Mouse (Mus musculus) cerebellum, postnatal 14 days (tissue): ENCODE data around the gene Serping1.
"Not testable (repeated sequence)": the region's sequence is repeated elsewhere in the genome, so short reads cannot be mapped to it uniquely, and the experiment has no call there.

Experiments
- DNase-seq, 2 experiments: peaks; one replicate each; pipeline ENCODE4 v3.0.0; 2021; ENCODE audit warnings: mixed read lengths in 2 of 2

Gene Serping1

GRCm38 (mm10) chr2:84775241-84775640, at the start of gene Serping1:
Gene Serping1 (minus strand): TSS chr2:84775444.
- DNase-seq: peak; percentile 17 to 25

- no peak for DNase-seq
These were observed 48.0 kb upstream of the Serping1 start for GRCm38 (mm10) chr2:84823237-84823636.

GRCm38 (mm10) chr2:84822552-84822951, 47.3 kb upstream of the Serping1 start, which contains the start of gene Smtnl1:
Gene Smtnl1 (minus strand): TSS chr2:84822652.
- DNase-seq: no peak

DNA sequence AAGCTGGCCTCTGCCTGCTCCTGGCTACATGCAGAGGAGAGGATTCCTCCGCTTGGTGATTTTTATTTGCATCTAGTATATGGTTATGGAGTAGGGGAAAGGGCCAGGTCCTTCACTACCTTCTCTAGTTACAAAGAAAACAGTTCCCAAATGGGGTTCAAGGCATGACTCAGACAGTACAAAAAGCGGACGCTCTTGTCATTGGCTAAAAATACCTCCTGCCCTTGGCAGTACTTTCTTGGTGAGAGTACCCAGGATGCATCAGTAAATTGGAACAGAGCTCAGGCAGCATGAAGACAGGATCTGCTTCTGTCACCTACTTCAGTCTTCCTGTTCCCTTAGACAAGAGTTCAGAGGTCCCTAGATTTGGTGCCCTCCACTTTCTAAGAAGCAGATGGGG, 44.6 kb upstream of the Serping1 start:
- no peak for DNase-seq

GRCm38 (mm10) chr2:84812676-84813075, 37.4 kb upstream of the Serping1 start:
- no peak for DNase-seq

GRCm38 (mm10) chr2:84811880-84812279, 36.6 kb upstream of the Serping1 start:
- no peak for DNase-seq

GRCm38 (mm10) chr2:84810886-84811577, 35.8 kb upstream of the Serping1 start:
- peak; percentile 82 to 90 for DNase-seq

GRCm38 (mm10) chr2:84810526-84810885, 35.3 kb upstream of the Serping1 start:
- DNase-seq: no peak

DNA sequence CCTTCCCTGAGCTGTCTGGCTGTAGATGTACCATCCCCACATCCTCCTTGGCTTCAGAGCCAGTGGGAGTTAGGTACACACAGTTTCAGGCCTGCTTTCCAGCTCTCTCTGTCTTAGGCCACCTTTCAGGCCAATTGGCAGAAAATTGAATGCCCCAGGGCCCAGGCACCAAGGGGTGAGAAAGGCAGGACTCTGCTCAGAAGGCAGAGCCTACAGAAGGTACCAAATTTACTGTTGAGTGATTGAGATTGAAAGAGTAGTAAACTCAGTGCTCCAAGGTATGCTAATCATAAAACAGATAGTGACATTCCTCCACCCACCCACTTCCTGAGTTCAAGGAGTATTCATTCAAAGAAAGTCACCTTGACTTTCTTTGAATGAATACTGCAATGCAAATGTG, 34.1 kb upstream of the Serping1 start:
- no peak for DNase-seq

- DNase-seq: no peak
These were observed 31.3 kb upstream of the Serping1 start for GRCm38 (mm10) chr2:84806546-84806945.

- no peak for DNase-seq
These were observed 28.7 kb upstream of the Serping1 start for GRCm38 (mm10) chr2:84803963-84804362.

GRCm38 (mm10) chr2:84801223-84801622, 26.0 kb upstream of the Serping1 start:
- not testable (repeated sequence) for DNase-seq

- no peak for DNase-seq
These were observed 25.1 kb upstream of the Serping1 start for GRCm38 (mm10) chr2:84800304-84800703.

- peak; percentile 77 to 78 for DNase-seq
These were observed 23.9 kb upstream of the Serping1 start for GRCm38 (mm10) chr2:84799041-84799561.

- DNase-seq: peak; percentile 66 to 69
These were observed 23.3 kb upstream of the Serping1 start, which contains the start of gene Ube2l6 for GRCm38 (mm10) chr2:84798493-84798921. Gene Ube2l6 (plus strand): TSS chr2:84798828.

DNA sequence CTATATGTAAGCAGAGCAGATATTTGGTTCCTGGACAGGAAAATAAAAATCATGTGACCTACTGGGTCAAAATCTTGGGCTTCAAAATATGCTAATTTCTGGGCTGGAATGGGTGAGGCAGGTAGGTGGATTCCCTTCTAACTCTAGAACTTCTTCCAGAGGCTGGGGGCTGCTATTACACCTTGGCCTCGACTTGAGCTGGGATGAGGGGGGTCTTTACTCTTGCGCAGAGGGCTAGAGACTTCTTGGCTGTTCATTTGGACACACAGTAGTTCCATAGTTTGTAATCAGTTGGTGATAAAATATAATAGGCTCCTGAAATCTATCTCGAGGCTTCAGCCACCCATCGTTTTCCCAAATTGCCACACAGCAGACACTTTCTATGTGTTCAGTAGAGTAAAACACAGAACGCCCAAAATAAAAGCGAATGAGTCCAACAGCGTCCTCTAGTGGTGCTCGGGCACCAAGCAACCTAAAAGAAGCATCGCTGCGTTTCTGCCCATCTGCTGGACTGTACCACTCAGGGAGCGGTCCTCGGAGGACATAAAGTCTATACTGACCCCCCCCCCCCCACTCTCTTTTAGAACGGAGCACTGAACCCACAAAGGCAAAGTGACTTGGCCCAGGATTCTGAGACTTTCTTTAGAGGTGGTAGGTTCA, 22.7 kb upstream of the Serping1 start:
- peak; percentile 88 to 90 for DNase-seq

DNA sequence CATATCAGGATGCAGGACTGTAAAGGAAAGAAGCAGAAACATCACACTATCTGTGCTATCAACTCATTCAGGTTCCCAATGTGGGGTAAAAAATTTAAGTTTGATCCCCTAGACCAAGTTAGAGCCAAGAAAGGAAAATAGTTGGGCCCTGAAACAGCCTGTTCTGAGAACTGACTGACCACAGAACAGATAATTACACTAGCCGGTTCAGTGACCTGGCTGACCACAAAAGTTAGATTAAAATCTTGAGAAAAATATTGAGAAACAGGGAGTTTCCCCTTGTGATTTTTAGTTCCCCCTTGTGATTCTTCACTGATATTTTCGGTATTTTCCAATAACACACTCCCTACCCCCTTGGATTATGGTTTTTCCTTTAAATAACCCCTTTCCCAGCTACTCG, 18.6 kb upstream of the Serping1 start:
- no peak for DNase-seq

DNA sequence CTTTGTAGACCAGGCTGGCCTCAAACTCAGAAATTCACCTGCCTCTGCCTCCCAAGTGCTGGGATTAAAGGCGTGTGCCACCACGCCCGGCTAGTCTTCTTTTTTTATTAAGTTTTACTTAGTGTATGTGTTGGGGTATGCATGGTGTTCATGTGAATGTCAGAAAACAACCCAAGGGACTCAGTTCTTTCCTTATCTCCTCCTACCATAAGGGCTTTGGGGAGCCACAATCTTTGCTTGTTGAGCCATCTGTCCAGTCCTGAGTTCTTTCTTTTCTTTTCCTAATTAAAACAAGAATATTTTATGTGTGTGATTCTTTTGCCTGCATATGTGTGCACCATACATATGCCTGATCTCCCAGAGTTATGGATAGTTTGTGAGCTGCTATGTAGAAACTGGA, 17.9 kb upstream of the Serping1 start:
- no peak for DNase-seq

- no peak for DNase-seq
These were observed 17.3 kb upstream of the Serping1 start for GRCm38 (mm10) chr2:84792516-84792915.

- no peak for DNase-seq
These were observed 15.2 kb upstream of the Serping1 start for GRCm38 (mm10) chr2:84790418-84790817.

DNA sequence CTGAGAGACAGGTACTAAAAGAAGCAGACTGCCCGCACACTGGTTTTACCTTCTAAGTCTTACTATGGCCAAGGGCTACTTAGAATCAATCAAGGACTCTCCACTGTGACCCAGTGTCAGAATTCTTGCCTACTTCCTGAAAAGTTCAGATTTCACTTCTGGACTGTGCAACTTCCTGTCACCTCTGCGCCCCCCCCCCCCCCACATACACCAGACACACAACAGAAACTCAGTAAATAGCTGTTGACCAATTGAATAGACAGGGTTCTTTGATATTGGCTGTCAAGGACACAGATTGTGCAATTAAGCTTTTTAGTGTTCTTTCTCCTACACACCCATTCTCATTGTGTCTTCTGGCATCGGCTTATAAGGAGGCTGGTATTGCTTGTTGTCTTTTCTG, 13.1 kb upstream of the Serping1 start:
- no peak for DNase-seq

- DNase-seq: no peak
These were observed 8.8 kb upstream of the Serping1 start for GRCm38 (mm10) chr2:84783840-84784566.

DNA sequence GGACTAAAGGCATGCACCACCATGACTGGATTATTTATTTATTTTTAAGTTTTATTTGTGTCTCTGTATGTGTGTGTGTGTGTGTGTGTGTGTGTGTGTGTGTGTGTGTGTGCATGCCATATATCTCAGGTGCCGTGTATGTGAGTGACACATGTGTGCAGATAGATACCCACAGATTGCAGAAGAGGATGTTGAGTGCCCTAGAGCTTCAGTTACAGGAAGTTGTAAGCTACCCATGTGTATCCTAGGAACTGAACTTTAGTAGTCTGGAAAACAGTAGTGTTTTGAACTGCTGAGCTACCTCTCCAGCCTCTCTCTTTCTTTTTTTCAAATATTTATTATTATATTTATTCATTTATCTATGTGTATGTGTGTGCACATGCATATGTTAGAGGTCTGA, 8.1 kb upstream of the Serping1 start:
- no peak for DNase-seq
